Mouse (Mus musculus): ENCODE data around the gene Sugp2.

- TF ChIP-seq POLR2A (IDR thresholded peaks at IDR 0.05; ENCODE audit: borderline replicate concordance, extremely low read depth, insufficient read depth, insufficient read length, poor library complexity, severe bottlenecking): no peak
- peak; percentile 2; the same call in 1 of the 2 replicates for TF ChIP-seq CTCF (IDR thresholded peaks at IDR 0.05; ENCODE audit: borderline replicate concordance, extremely low read depth, insufficient read depth, insufficient read length)
Measured at GRCm38 (mm10) chr8:70195762-70196161, 38.3 kb upstream of the Sugp2 start.

All from brain, embryonic 14.5 days (tissue).